Mouse (Mus musculus) MEL (cell line): ENCODE data around the gene Pdyn. TPM values are rescaled to one million over a fixed set of nuclear protein-coding genes. Genes with fewer than 3 reads are reported as not detected.

Experiments
- DNase-seq: peaks from one replicate; pipeline ENCODE4 v3.0.0; 2011; ENCODE audit warnings: low read depth, low spot score
- H3K27ac ChIP-seq: 2 replicates; pipeline ENCODE4 v1.5.1; 2012; ENCODE audit warnings: low read depth, mild to moderate bottlenecking, control low read depth, low read length, moderate library complexity; ENCODE audit not compliant: control insufficient read depth
- H3K27me3 ChIP-seq, 2 experiments: fragments of 150-350 bp in 1 of 2; sonication (generic) in 1 of 2; 2 replicates each; pipeline ENCODE4 v1.6.1; 2012; ENCODE audit warnings: low read length in 2 of 2, mild to moderate bottlenecking in 2 of 2, improper control_type of control experiment in 1 of 2, moderate library complexity in 1 of 2; ENCODE audit not compliant: insufficient read depth in 2 of 2, control insufficient read depth in 1 of 2
- H3K36me3 ChIP-seq, 2 experiments: 2 replicates each; pipeline ENCODE4 v1.6.1; 2012 to 2014; ENCODE audit warnings: low read length in 2 of 2, improper control_type of control experiment in 1 of 2, inconsistent platforms in 1 of 2, mild to moderate bottlenecking in 1 of 2; ENCODE audit not compliant: insufficient read depth in 2 of 2, control insufficient read depth in 1 of 2
- H3K4me1 ChIP-seq, 2 experiments: fragments of 150-350 bp in 1 of 2; sonication (generic) in 1 of 2; 2 replicates each; pipeline ENCODE4 v1.6.1; 2012; ENCODE audit warnings: low read length in 2 of 2, improper control_type of control experiment in 1 of 2, mild to moderate bottlenecking in 1 of 2; ENCODE audit not compliant: insufficient read depth in 2 of 2, control insufficient read depth in 1 of 2
- H3K4me3 ChIP-seq, 2 experiments: fragments of 150-350 bp in 1 of 2; sonication (generic) in 1 of 2; 2 replicates each; pipeline ENCODE4 v1.5.1; 2012; ENCODE audit warnings: low read depth in 2 of 2, low read length in 2 of 2, mild to moderate bottlenecking in 2 of 2, moderate library complexity in 2 of 2, control low read depth in 1 of 2, improper control_type of control experiment in 1 of 2; ENCODE audit not compliant: control insufficient read depth in 1 of 2, insufficient read depth in 1 of 2
- H3K79me2 ChIP-seq: 2 replicates; pipeline ENCODE4 v1.6.1; 2012; ENCODE audit warnings: mild to moderate bottlenecking, low read length, moderate library complexity; ENCODE audit not compliant: control insufficient read depth, poor library complexity, insufficient read depth
- H3K9ac ChIP-seq: 2 replicates; pipeline ENCODE4 v1.6.1; 2012; ENCODE audit warnings: low read depth, mild to moderate bottlenecking, control low read depth, low read length, moderate library complexity; ENCODE audit not compliant: control insufficient read depth, poor library complexity, severe bottlenecking
- H3K9me3 ChIP-seq: fragments of 150-350 bp; sonication (generic); replicated peaks from 2 replicates; pipeline ENCODE4 v1.6.1; 2012; ENCODE audit warnings: mild to moderate bottlenecking, low read length, improper control_type of control experiment, moderate library complexity; ENCODE audit not compliant: insufficient read depth
- BHLHE40 ChIP-seq: IDR thresholded peaks from 2 replicates; pipeline ENCODE4 v1.6.1; 2012; ENCODE audit warnings: low read depth, mild to moderate bottlenecking, inconsistent platforms, low read length, improper control_type of control experiment, borderline replicate concordance
- CTCF ChIP-seq, 3 experiments: IDR thresholded peaks in 2 of 3; conservative IDR thresholded peaks in 1 of 3; 2 replicates each; pipeline ENCODE4 v1.5.1; 2011 to 2012; ENCODE audit warnings: low read length in 3 of 3, low read depth in 2 of 3, mild to moderate bottlenecking in 2 of 3, improper control_type of control experiment in 1 of 3, inconsistent platforms in 1 of 3, mixed read lengths in 1 of 3, moderate library complexity in 1 of 3; ENCODE audit not compliant: control insufficient read depth in 1 of 3, insufficient read depth in 1 of 3, poor library complexity in 1 of 3, severe bottlenecking in 1 of 3
- E2F4 ChIP-seq: IDR thresholded peaks from 2 replicates; pipeline ENCODE4 v1.6.1; 2011; ENCODE audit warnings: low read depth, low read length, improper control_type of control experiment, borderline replicate concordance
- EP300 ChIP-seq, 2 experiments: IDR thresholded peaks; 2 replicates each; pipeline ENCODE4 v1.6.1; 2011; ENCODE audit warnings: improper control_type of control experiment in 2 of 2, low read length in 2 of 2, low read depth in 1 of 2, mild to moderate bottlenecking in 1 of 2
- GATA1 ChIP-seq: IDR thresholded peaks from 2 replicates; pipeline ENCODE4 v1.6.1; 2011; ENCODE audit warnings: low read depth, low read length, improper control_type of control experiment
- MAFK ChIP-seq: IDR thresholded peaks from 2 replicates; pipeline ENCODE4 v1.6.1; 2011; ENCODE audit warnings: low read depth, mild to moderate bottlenecking, low read length, improper control_type of control experiment, borderline replicate concordance
- MAX ChIP-seq: IDR thresholded peaks from 2 replicates; pipeline ENCODE4 v1.6.1; 2011; ENCODE audit warnings: low read length, improper control_type of control experiment
- MAZ ChIP-seq: IDR thresholded peaks from 2 replicates; pipeline ENCODE4 v1.6.1; 2012; ENCODE audit warnings: low read depth, mild to moderate bottlenecking, inconsistent platforms, low read length, improper control_type of control experiment
- MEF2A ChIP-seq: IDR thresholded peaks from 2 replicates; pipeline ENCODE4 v1.6.1; 2014; ENCODE audit warnings: low read depth, mild to moderate bottlenecking, inconsistent platforms, low read length, improper control_type of control experiment; ENCODE audit not compliant: poor library complexity, insufficient replicate concordance, severe bottlenecking; ENCODE audit errors: extremely low read depth
- MXI1 ChIP-seq: IDR thresholded peaks from 2 replicates; pipeline ENCODE4 v1.6.1; 2011; ENCODE audit warnings: mild to moderate bottlenecking, low read depth, low read length, improper control_type of control experiment
- MYC ChIP-seq: IDR thresholded peaks from 2 replicates; pipeline ENCODE4 v1.6.1; 2011; ENCODE audit warnings: low read depth, mild to moderate bottlenecking, low read length, improper control_type of control experiment, moderate library complexity
- POLR2A ChIP-seq, 2 experiments: IDR thresholded peaks; 2 replicates each; pipeline ENCODE4 v1.6.1; 2011 to 2012; ENCODE audit warnings: low read length in 2 of 2, mild to moderate bottlenecking in 2 of 2, control low read depth in 1 of 2, improper control_type of control experiment in 1 of 2, low read depth in 1 of 2, moderate library complexity in 1 of 2; ENCODE audit not compliant: control insufficient read depth in 1 of 2, insufficient read depth in 1 of 2, poor library complexity in 1 of 2
- POLR2AphosphoS5 ChIP-seq: IDR thresholded peaks from 2 replicates; pipeline ENCODE4 v1.6.1; 2012; ENCODE audit warnings: low read depth, borderline replicate concordance, mild to moderate bottlenecking, inconsistent platforms, low read length, moderate library complexity, mixed read lengths
- SMC3 ChIP-seq: IDR thresholded peaks from 2 replicates; pipeline ENCODE4 v1.6.1; 2011; ENCODE audit warnings: low read depth, low read length, improper control_type of control experiment
- TAL1 ChIP-seq: IDR thresholded peaks from 2 replicates; pipeline ENCODE4 v1.6.1; 2012; ENCODE audit warnings: mild to moderate bottlenecking, inconsistent platforms, low read length, moderate library complexity, mixed read lengths
- TBP ChIP-seq: IDR thresholded peaks from 2 replicates; pipeline ENCODE4 v1.8.0; 2011; ENCODE audit warnings: low read depth, low read length, improper control_type of control experiment
- TCF12 ChIP-seq: IDR thresholded peaks from 2 replicates; pipeline ENCODE4 v1.6.1; 2014; ENCODE audit warnings: low read depth, mild to moderate bottlenecking, inconsistent platforms, low read length, improper control_type of control experiment, moderate library complexity
- USF2 ChIP-seq, 2 experiments: IDR thresholded peaks; 2 replicates each; pipeline ENCODE4 v1.6.1; 2011 to 2012; ENCODE audit warnings: improper control_type of control experiment in 2 of 2, low read length in 2 of 2, borderline replicate concordance in 1 of 2, inconsistent platforms in 1 of 2, low read depth in 1 of 2, mild to moderate bottlenecking in 1 of 2; ENCODE audit not compliant: insufficient read depth in 1 of 2
- ZC3H11A ChIP-seq: IDR thresholded peaks from 2 replicates; pipeline ENCODE4 v1.6.1; 2012; ENCODE audit warnings: low read depth, mild to moderate bottlenecking, inconsistent platforms, low read length, improper control_type of control experiment
- ZKSCAN1 ChIP-seq: IDR thresholded peaks from 2 replicates; pipeline ENCODE4 v1.6.1; 2012; ENCODE audit warnings: low read depth, mild to moderate bottlenecking, inconsistent platforms, low read length, improper control_type of control experiment, moderate library complexity
- ZMIZ1 ChIP-seq: IDR thresholded peaks from 2 replicates; pipeline ENCODE4 v1.6.1; 2012; ENCODE audit warnings: low read depth, mild to moderate bottlenecking, inconsistent platforms, low read length, improper control_type of control experiment, moderate library complexity
- ZNF384 ChIP-seq: IDR thresholded peaks from 2 replicates; pipeline ENCODE4 v1.6.1; 2012; ENCODE audit warnings: low read depth, mild to moderate bottlenecking, inconsistent platforms, low read length, improper control_type of control experiment
- polyA plus RNA-seq, 2 experiments: library from polyadenylated mRNA; stranded (reverse) in 1 of 2; unstranded in 1 of 2; fragments of >175 nt in 1 of 2; fragments of >200 nt in 1 of 2; gene quantifications; 2 replicates each; pipeline versions ENCODE4 v1.2.1 to v1.2.4; 2012; ENCODE audit warnings: low replicate concordance in 2 of 2, low read depth in 1 of 2; ENCODE audit not compliant: insufficient read length in 2 of 2, insufficient read depth in 1 of 2, missing spikeins in 1 of 2
- total RNA-seq: library from RNA; depleted of rRNA; stranded (reverse); fragments of 300-350 nt; gene quantifications from 2 replicates; pipeline ENCODE4 v1.2.3, GENCODE M21; 2012

Gene Pdyn
- total and polyA plus RNA-seq, 3 experiments: 0.19 TPM; not detected in 2

DNA sequence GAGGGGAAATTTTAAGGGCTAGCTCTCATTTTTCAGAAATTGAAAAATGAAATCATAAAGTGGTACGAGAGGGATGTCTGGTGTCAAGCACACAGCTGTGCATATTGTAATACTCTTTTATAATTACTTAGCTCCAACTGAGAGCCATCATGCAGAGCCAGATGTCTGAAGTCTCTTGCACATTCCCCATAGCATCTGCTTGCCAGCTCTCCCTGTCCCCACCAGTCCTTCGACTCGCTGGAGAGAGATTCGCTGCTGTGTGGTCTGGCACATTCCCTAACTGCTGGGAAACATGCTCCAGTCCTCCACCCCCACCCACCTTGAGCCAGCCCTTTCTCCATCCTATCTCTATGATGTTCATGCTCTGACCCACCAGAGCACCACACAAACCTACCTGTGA is 15.6 kb downstream of the Pdyn start (continued):
- TF ChIP-seq EP300 (IDR thresholded peaks at IDR 0.05; ENCODE audit: low read depth in 1 of 2, low read length in 2 of 2): no peak
- TF ChIP-seq, all 39 proteins: peak for 0

DNA sequence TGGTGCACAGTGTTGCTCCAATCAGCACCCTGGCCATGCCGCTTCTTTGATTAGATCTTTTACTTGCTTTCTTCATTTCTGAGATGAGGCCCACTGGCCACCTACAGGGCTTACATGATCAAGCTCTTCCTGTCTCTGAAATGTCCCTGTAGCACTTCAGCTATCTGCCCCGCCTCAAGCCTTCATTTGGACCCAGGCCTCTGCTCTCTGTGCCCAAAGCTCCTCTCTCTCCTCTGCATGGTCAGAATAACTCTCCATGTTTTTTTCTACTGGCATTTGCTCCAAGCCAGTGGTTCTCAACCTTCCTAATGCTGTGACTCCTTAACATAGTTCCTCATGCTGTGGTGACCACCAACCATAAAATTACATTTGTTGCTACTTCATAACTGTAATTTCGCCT is 19.4 kb downstream of the Pdyn start:
- Histone ChIP-seq H3K36me3 (no peaks in the 10 kb centered on the region), H3K9me3 (no peaks in the 10 kb centered on the region), H3K4me1 (no peaks in the 10 kb centered on the region), H3K79me2 (no peaks in the 10 kb centered on the region), H3K4me3 (no peak overlapping the region), H3K27me3 (peaks cover 8 to 26% of the 10 kb centered on the region in 2 experiments), H3K9ac (no peak overlapping the region), H3K27ac (no peak overlapping the region)
- DNase-seq: no peak
- TF ChIP-seq ZKSCAN1 (no peak), TCF12 (no peak), MYC (no peak), MEF2A (no peak), POLR2AphosphoS5 (no peak)

DNA sequence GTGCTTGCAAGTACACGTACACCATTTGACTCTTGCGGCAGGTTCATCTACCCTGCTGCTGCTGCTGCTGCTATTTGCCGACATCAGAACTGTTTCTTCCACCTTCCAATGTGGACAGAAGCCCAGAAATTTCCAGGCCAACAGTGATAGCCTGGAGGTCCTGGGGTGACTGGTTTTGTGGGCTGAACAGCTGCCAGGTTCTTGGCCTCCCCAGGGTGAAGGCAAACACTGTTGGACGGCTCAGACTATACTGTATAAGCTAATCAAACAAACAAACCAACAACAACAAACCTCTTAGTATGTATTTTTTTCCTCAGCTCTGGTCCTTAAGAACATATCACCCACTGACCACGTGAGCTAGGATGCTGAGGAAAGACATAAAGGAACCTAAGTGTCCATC is 20.6 kb downstream of the Pdyn start:
- no peaks in the 10 kb centered on the region for H3K4me1 ChIP-seq
- H3K79me2 ChIP-seq: no peaks in the 10 kb centered on the region
- no peaks in the 10 kb centered on the region for H3K9me3 ChIP-seq
- no peak overlapping the region for H3K9ac ChIP-seq
- no peaks in the 10 kb centered on the region for H3K36me3 ChIP-seq
- DNase-seq: no peak
- H3K4me3 ChIP-seq: no peak overlapping the region
- no peak overlapping the region for H3K27ac ChIP-seq
- peaks cover 8 to 23% of the 10 kb centered on the region in 2 experiments for H3K27me3 ChIP-seq
- TF ChIP-seq POLR2AphosphoS5 (no peak), TAL1 (no peak), MAZ (no peak), MYC (no peak), ZC3H11A (no peak), ZMIZ1 (no peak), MXI1 (no peak), MAX (no peak), USF2 (IDR thresholded peaks at IDR 0.05; ENCODE audit: borderline replicate concordance in 1 of 2, insufficient read depth in 1 of 2, low read depth in 1 of 2, low read length in 2 of 2) (no peak), E2F4 (no peak), TBP (no peak), CTCF (IDR thresholded peaks at IDR 0.05 in 2 of 3, conservative IDR thresholded peaks at IDR 0.05 in 1 of 3; ENCODE audit: control insufficient read depth in 1 of 3, insufficient read depth in 1 of 3, low read depth in 2 of 3, low read length in 3 of 3, poor library complexity in 1 of 3, severe bottlenecking in 1 of 3) (no peak), EP300 (IDR thresholded peaks at IDR 0.05; ENCODE audit: low read depth in 1 of 2, low read length in 2 of 2) (no peak), ZNF384 (no peak), POLR2A (IDR thresholded peaks at IDR 0.05; ENCODE audit: control insufficient read depth in 1 of 2, insufficient read depth in 1 of 2, low read depth in 1 of 2, low read length in 2 of 2, poor library complexity in 1 of 2) (no peak), SMC3 (no peak), GATA1 (no peak), BHLHE40 (no peak), MAFK (no peak)
